Mouse (Mus musculus) myocyte (in vitro differentiated cells): ENCODE data around the gene Sphk2.

ENCODE experiments used
- CEBPB ChIP-seq: IDR thresholded peaks from 2 replicates; pipeline ENCODE4 v1.6.1; 2011; ENCODE audit warnings: mild to moderate bottlenecking, moderate library complexity; ENCODE audit not compliant: poor library complexity, insufficient read depth, severe bottlenecking
- E2F4 ChIP-seq: IDR thresholded peaks from one replicate; pipeline ENCODE4 v1.6.1; 2011; ENCODE audit warnings: mild to moderate bottlenecking, control low read depth, moderate library complexity; ENCODE audit not compliant: insufficient read depth
- MAX ChIP-seq: IDR thresholded peaks from one replicate; pipeline ENCODE4 v1.6.1; 2011; ENCODE audit warnings: low read depth, mild to moderate bottlenecking, control low read depth
- MYOD1 ChIP-seq, 3 experiments: IDR thresholded peaks; one replicate each; pipeline ENCODE4 v1.6.1; 2011; ENCODE audit warnings: control low read depth in 2 of 3, low read depth in 2 of 3, mild to moderate bottlenecking in 2 of 3, moderate library complexity in 1 of 3; ENCODE audit not compliant: insufficient read length in 2 of 3, control insufficient read depth in 1 of 3
- MYOG ChIP-seq, 3 experiments: IDR thresholded peaks; one replicate each; pipeline ENCODE4 v1.6.1; 2011; ENCODE audit warnings: control low read depth in 2 of 3, low read depth in 2 of 3, mild to moderate bottlenecking in 2 of 3; ENCODE audit not compliant: insufficient read length in 2 of 3, control insufficient read depth in 1 of 3, insufficient read depth in 1 of 3
- POLR2A ChIP-seq: IDR thresholded peaks from one replicate; pipeline ENCODE4 v1.6.1; 2011; ENCODE audit warnings: low read depth, mild to moderate bottlenecking, control low read depth, moderate library complexity; ENCODE audit not compliant: insufficient read length
- POLR2AphosphoS2 ChIP-seq: IDR thresholded peaks from one replicate; pipeline ENCODE4 v1.6.1; 2011; ENCODE audit warnings: low read depth, control low read depth; ENCODE audit not compliant: insufficient read length
- TCF12 ChIP-seq: IDR thresholded peaks from one replicate; pipeline ENCODE4 v1.6.1; 2011; ENCODE audit warnings: mild to moderate bottlenecking, control low read depth; ENCODE audit not compliant: poor library complexity, insufficient read depth, severe bottlenecking
- USF1 ChIP-seq: IDR thresholded peaks from one replicate; pipeline ENCODE4 v1.6.1; 2011; ENCODE audit warnings: low read depth, mild to moderate bottlenecking, control low read depth, moderate library complexity

DNA sequence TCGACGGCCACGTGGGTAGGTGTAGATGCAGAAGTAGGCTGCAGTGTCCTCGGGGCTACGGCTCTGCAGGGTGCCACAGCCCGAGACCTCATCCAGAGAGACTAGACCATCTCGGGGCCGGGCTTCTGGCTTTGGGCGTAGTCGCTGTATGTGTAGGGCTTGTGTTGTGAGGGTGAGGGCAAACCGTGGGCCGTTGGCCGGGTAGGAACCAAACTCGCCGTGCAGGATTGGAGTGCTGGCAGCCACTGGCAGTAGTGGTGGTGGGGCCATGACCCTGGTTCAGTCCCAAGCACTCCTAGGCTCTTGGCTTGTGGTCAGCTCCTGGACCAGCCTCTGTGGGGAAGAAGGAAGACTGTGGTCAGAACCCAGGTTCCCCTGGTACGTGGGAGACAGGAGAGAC lies 4.4 kb downstream of the Sphk2 start:
- no peak for TF ChIP-seq POLR2A
- no peak for TF ChIP-seq CEBPB
- TF ChIP-seq E2F4, result no peak
- TF ChIP-seq MAX, result no peak
- TF ChIP-seq MYOD1 (IDR thresholded peaks at IDR 0.05; ENCODE audit: control insufficient read depth in 1 of 3, insufficient read length in 2 of 3, low read depth in 2 of 3), result no peak
- TF ChIP-seq MYOG (IDR thresholded peaks at IDR 0.05; ENCODE audit: control insufficient read depth in 1 of 3, insufficient read depth in 1 of 3, insufficient read length in 2 of 3, low read depth in 2 of 3), result no peak
- TF ChIP-seq TCF12, result no peak
- TF ChIP-seq USF1, result no peak
- no peak for TF ChIP-seq POLR2AphosphoS2
